Mouse (Mus musculus) G1E (cell line): ENCODE measurements around the gene Gm30191.

Experiments used
- CTCF ChIP-seq: IDR thresholded peaks from 2 replicates; pipeline ENCODE4 v1.5.1; 2012; ENCODE audit warnings: low read depth, low read length, inconsistent platforms, mixed read lengths
- TAL1 ChIP-seq: conservative IDR thresholded peaks from 2 replicates; pipeline ENCODE4 v1.6.1; 2012; ENCODE audit warnings: low read depth, low read length, inconsistent platforms, mixed read lengths

- TF ChIP-seq CTCF (no peak), TAL1 (no peak)
These were observed 39.8 kb downstream of the Gm30191 start for GRCm38 (mm10) chr4:134286226-134287167.
